Mouse (Mus musculus) lung, embryonic 15.5 days (tissue): ENCODE measurements around the gene Gpr132. TPM values are rescaled to one million over a fixed set of nuclear protein-coding genes. Genes with fewer than 3 reads are reported as not detected.

Experiments
- polyA plus RNA-seq: library from polyadenylated mRNA; unstranded; fragments of >200 nt; fragmentation: Nextera tagmentation; extraction: Ambion mirVana; gene quantifications from 2 replicates; pipeline ENCODE4 v1.2.1, GENCODE M21; 2015

Gpr132 gene
- polyA plus RNA-seq, 1 experiment from 2014 or later = 0.79 TPM

Other genes with a start within 250 kb of the Gpr132 start
- gene Adssl1, start 248.2 kb downstream of the Gpr132 start, polyA plus RNA-seq = 8.3 and 9.3 TPM in 2 replicates
- gene Siva1, start 223.5 kb downstream of the Gpr132 start, polyA plus RNA-seq = 232 and 246 TPM in 2 replicates
- gene Akt1, start 193.3 kb downstream of the Gpr132 start, polyA plus RNA-seq = 145 and 157 TPM in 2 replicates
- gene Zbtb42, start 189.4 kb downstream of the Gpr132 start, polyA plus RNA-seq = 11.4 TPM in 2 replicates
- 18.6 and 20.8 TPM in 2 replicates for gene Cep170b, start 147.8 kb downstream of the Gpr132 start, polyA plus RNA-seq
- gene Pld4, start 107.6 kb downstream of the Gpr132 start, polyA plus RNA-seq = 12.7 and 17.9 TPM in 2 replicates
- 0.72 and 0.98 TPM in 2 replicates for gene Ahnak2, start 65.6 kb downstream of the Gpr132 start, polyA plus RNA-seq
- 6.9 and 7.4 TPM in 2 replicates for gene Clba1, start 59.3 kb downstream of the Gpr132 start, polyA plus RNA-seq
- gene Cdca4, start 38.8 kb downstream of the Gpr132 start, polyA plus RNA-seq = 125 and 129 TPM in 2 replicates
- gene Jag2, start 61.5 kb upstream of the Gpr132 start, polyA plus RNA-seq = 6.2 and 7.2 TPM in 2 replicates
- gene Nudt14, start 73.9 kb upstream of the Gpr132 start, polyA plus RNA-seq = 103 and 120 TPM in 2 replicates
- gene Btbd6, start 108.3 kb upstream of the Gpr132 start, polyA plus RNA-seq = 25.7 and 28.1 TPM in 2 replicates
- gene Brf1, start 132.5 kb upstream of the Gpr132 start, polyA plus RNA-seq = 56.1 and 63.3 TPM in 2 replicates
- gene Pacs2, start 146.3 kb upstream of the Gpr132 start, polyA plus RNA-seq = 11.7 and 13.2 TPM in 2 replicates
- gene Tex22, start 206.3 kb upstream of the Gpr132 start, polyA plus RNA-seq = not detected in 2 replicates
- gene Mta1, start 230.1 kb upstream of the Gpr132 start, polyA plus RNA-seq = 13.5 and 14.7 TPM in 2 replicates